Mouse (Mus musculus): ENCODE measurements around the gene Plcxd2. TPM values are rescaled to one million over a fixed set of nuclear protein-coding genes. Genes with fewer than 3 reads are reported as not detected.

The Plcxd2 gene
- total and polyA plus RNA-seq, 3 experiments, result 0.10 to 0.18 (median 0.18) TPM

DNA sequence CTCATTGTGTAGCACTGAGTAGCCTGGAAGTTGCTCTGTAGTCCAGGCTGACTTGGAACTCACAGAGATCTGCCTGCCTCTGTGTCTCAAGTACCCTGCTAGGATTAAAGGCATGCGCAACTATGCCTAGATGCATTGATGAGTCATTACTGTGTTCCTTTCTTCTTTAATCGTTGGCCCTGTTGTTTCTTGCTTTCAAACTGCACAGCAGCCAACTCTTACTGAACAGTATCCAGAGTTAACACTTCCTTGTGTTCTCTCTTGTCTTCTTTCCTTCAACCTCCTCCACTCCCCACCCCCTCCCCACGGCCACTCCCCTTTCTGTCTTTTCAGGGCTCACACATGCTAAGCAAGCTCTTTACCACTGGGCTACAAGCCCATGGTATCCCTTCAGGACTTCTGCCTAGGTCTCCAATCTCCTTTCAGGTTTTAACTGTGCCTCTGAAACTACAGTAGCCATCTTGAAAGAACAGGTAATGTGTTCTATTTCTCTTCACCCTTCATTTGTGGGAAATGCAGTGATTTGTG, 74.0 kb downstream of the Plcxd2 start:
- Histone ChIP-seq H3K27me3 (ENCODE audit: control insufficient read depth, insufficient read depth, low read length) (no peaks in the 10 kb centered on the region), H3K36me3 (ENCODE audit: control insufficient read depth, insufficient read depth, low read length) (no peaks in the 10 kb centered on the region), H3K9ac (ENCODE audit: low read depth, low read length) (no peak overlapping the region), H3K79me2 (replicated peaks; ENCODE audit: control insufficient read depth, insufficient read depth, low read length) (no peaks in the 10 kb centered on the region), H3K27ac (no peak overlapping the region), H3K4me1 (ENCODE audit: control insufficient read depth, insufficient read depth, low read length) (no peaks in the 10 kb centered on the region), H3K4me3 (no peak overlapping the region)
- DNase-seq, result no peak
- intact Hi-C loops (cut with DNase I), result no loop called here
- TF ChIP-seq EP300 (IDR thresholded peaks at IDR 0.05; ENCODE audit: insufficient read depth, low read depth, low read length) (no peak), CTCF (IDR thresholded peaks at IDR 0.05) (no peak), POLR2A (IDR thresholded peaks at IDR 0.05; ENCODE audit: insufficient read depth, low read depth, low read length) (no peak)
- WGBS, result 61% methylated on average over 3 of the region's 3 CpGs

- WGBS, result 70% methylated on average over 2 of the region's 2 CpGs
- TF ChIP-seq CTCF (IDR thresholded peaks at IDR 0.05) (no peak), EP300 (IDR thresholded peaks at IDR 0.05; ENCODE audit: insufficient read depth, low read depth, low read length) (no peak), POLR2A (IDR thresholded peaks at IDR 0.05; ENCODE audit: insufficient read depth, low read depth, low read length) (no peak)
- Histone ChIP-seq H3K4me1 (ENCODE audit: control insufficient read depth, insufficient read depth, low read length) (peaks cover 2% of the 10 kb centered on the region; the same call in 1 of the 2 replicates), H3K27me3 (ENCODE audit: control insufficient read depth, insufficient read depth, low read length) (no peaks in the 10 kb centered on the region), H3K36me3 (ENCODE audit: control insufficient read depth, insufficient read depth, low read length) (no peaks in the 10 kb centered on the region), H3K27ac (no peak overlapping the region), H3K9ac (ENCODE audit: low read depth, low read length) (no peak overlapping the region), H3K4me3 (no peak overlapping the region), H3K79me2 (replicated peaks; ENCODE audit: control insufficient read depth, insufficient read depth, low read length) (no peaks in the 10 kb centered on the region)
- intact Hi-C loops (cut with DNase I), result no loop called here
- DNase-seq, result no peak
Observed at GRCm38 (mm10) chr16:45934721-45935407, 75.2 kb downstream of the Plcxd2 start.

- DNase-seq, result no peak
- Histone ChIP-seq H3K4me3 (no peak overlapping the region), H3K9ac (ENCODE audit: low read depth, low read length) (no peak overlapping the region), H3K79me2 (replicated peaks; ENCODE audit: control insufficient read depth, insufficient read depth, low read length) (no peaks in the 10 kb centered on the region), H3K27me3 (ENCODE audit: control insufficient read depth, insufficient read depth, low read length) (no peaks in the 10 kb centered on the region), H3K4me1 (ENCODE audit: control insufficient read depth, insufficient read depth, low read length) (peaks cover 8% of the 10 kb centered on the region), H3K27ac (no peak overlapping the region), H3K36me3 (ENCODE audit: control insufficient read depth, insufficient read depth, low read length) (no peaks in the 10 kb centered on the region; the same call in 1 of the 2 replicates)
- WGBS, result 75% methylated on average over 3 of the region's 3 CpGs
- TF ChIP-seq EP300 (IDR thresholded peaks at IDR 0.05; ENCODE audit: insufficient read depth, low read depth, low read length), result no peak
- TF ChIP-seq CTCF (IDR thresholded peaks at IDR 0.05), result no peak
- TF ChIP-seq POLR2A (IDR thresholded peaks at IDR 0.05; ENCODE audit: insufficient read depth, low read depth, low read length), result no peak
- intact Hi-C loops (cut with DNase I), result no loop called here
Observed at GRCm38 (mm10) chr16:45930308-45930707, 79.7 kb downstream of the Plcxd2 start.

GRCm38 (mm10) chr16:45928090-45928489, 81.9 kb downstream of the Plcxd2 start:
- peaks cover 12% of the 10 kb centered on the region for H3K4me1 ChIP-seq (ENCODE audit: control insufficient read depth, insufficient read depth, low read length)
- no peak overlapping the region for H3K9ac ChIP-seq (ENCODE audit: low read depth, low read length)
- no peak for DNase-seq
- intact Hi-C loops (cut with DNase I), result no loop called here
- H3K36me3 ChIP-seq (ENCODE audit: control insufficient read depth, insufficient read depth, low read length), result no peaks in the 10 kb centered on the region; the same call in none of the 2 replicates
- no peak overlapping the region for H3K4me3 ChIP-seq
- 41% methylated on average over 4 of the region's 4 CpGs for WGBS
- no peaks in the 10 kb centered on the region for H3K27me3 ChIP-seq (ENCODE audit: control insufficient read depth, insufficient read depth, low read length)
- H3K79me2 ChIP-seq (replicated peaks; ENCODE audit: control insufficient read depth, insufficient read depth, low read length), result no peaks in the 10 kb centered on the region
- TF ChIP-seq EP300 (IDR thresholded peaks at IDR 0.05; ENCODE audit: insufficient read depth, low read depth, low read length) (no peak), CTCF (IDR thresholded peaks at IDR 0.05) (no peak), POLR2A (IDR thresholded peaks at IDR 0.05; ENCODE audit: insufficient read depth, low read depth, low read length) (no peak)
- no peak overlapping the region for H3K27ac ChIP-seq

- WGBS, result 23% methylated on average over 3 of the region's 3 CpGs
- H3K4me3 ChIP-seq, result no peak overlapping the region
- no peak overlapping the region for H3K27ac ChIP-seq
Observed at GRCm38 (mm10) chr16:45927601-45928000, 82.4 kb downstream of the Plcxd2 start.

DNA sequence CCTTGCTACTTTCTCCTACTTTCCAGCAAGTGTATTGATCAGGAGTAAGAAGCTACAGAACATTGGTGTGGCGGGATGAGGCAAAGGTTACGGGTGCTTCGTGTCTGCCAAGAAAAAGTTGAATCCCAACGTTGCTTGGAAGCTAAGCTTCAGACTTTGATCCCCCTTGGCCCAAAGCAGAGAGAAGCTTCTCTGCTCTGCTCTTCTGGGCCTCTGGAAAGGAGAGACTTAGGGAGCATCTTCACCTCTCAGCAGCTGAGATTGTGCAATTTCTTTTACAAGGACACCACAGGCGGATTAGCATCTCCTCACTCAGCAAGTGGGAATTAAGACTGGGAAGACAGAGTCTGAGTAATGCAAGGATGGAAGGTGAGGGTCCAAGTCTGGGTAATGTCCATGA, 83.1 kb downstream of the Plcxd2 start:
- H3K27ac ChIP-seq, result no peak overlapping the region
- intact Hi-C loops (cut with DNase I), result no loop called here
- H3K4me3 ChIP-seq, result no peak overlapping the region
- H3K36me3 ChIP-seq (ENCODE audit: control insufficient read depth, insufficient read depth, low read length), result no peaks in the 10 kb centered on the region; the same call in none of the 2 replicates
- H3K4me1 ChIP-seq (ENCODE audit: control insufficient read depth, insufficient read depth, low read length), result peaks cover 16% of the 10 kb centered on the region
- DNase-seq, result no peak
- WGBS, result 86% methylated on average over 5 of the region's 5 CpGs
- H3K27me3 ChIP-seq (ENCODE audit: control insufficient read depth, insufficient read depth, low read length), result no peaks in the 10 kb centered on the region
- no peak overlapping the region for H3K9ac ChIP-seq (ENCODE audit: low read depth, low read length)
- no peaks in the 10 kb centered on the region for H3K79me2 ChIP-seq (replicated peaks; ENCODE audit: control insufficient read depth, insufficient read depth, low read length)
- TF ChIP-seq POLR2A (IDR thresholded peaks at IDR 0.05; ENCODE audit: insufficient read depth, low read depth, low read length) (no peak), EP300 (IDR thresholded peaks at IDR 0.05; ENCODE audit: insufficient read depth, low read depth, low read length) (no peak), CTCF (IDR thresholded peaks at IDR 0.05) (no peak)

More at GRCm38 (mm10) chr16:45927601-45928000, 82.4 kb downstream of the Plcxd2 start:
- Histone ChIP-seq H3K36me3 (ENCODE audit: control insufficient read depth, insufficient read depth, low read length) (no peaks in the 10 kb centered on the region; the same call in none of the 2 replicates), H3K27me3 (ENCODE audit: control insufficient read depth, insufficient read depth, low read length) (no peaks in the 10 kb centered on the region), H3K4me1 (ENCODE audit: control insufficient read depth, insufficient read depth, low read length) (peaks cover 16% of the 10 kb centered on the region), H3K9ac (ENCODE audit: low read depth, low read length) (no peak overlapping the region), H3K79me2 (replicated peaks; ENCODE audit: control insufficient read depth, insufficient read depth, low read length) (no peaks in the 10 kb centered on the region)
- intact Hi-C loops (cut with DNase I), result no loop called here
- DNase-seq, result no peak
- TF ChIP-seq POLR2A (IDR thresholded peaks at IDR 0.05; ENCODE audit: insufficient read depth, low read depth, low read length), result no peak
- no peak for TF ChIP-seq EP300 (IDR thresholded peaks at IDR 0.05; ENCODE audit: insufficient read depth, low read depth, low read length)

Data from heart, adult 2 months (tissue).